Mouse (Mus musculus): ENCODE results near the gene 6430628N08Rik. TPM values are rescaled to one million over a fixed set of nuclear protein-coding genes. Genes with fewer than 3 reads are reported as not detected.

Gene 6430628N08Rik
- polyA plus RNA-seq, 1 experiment: not detected

DNA sequence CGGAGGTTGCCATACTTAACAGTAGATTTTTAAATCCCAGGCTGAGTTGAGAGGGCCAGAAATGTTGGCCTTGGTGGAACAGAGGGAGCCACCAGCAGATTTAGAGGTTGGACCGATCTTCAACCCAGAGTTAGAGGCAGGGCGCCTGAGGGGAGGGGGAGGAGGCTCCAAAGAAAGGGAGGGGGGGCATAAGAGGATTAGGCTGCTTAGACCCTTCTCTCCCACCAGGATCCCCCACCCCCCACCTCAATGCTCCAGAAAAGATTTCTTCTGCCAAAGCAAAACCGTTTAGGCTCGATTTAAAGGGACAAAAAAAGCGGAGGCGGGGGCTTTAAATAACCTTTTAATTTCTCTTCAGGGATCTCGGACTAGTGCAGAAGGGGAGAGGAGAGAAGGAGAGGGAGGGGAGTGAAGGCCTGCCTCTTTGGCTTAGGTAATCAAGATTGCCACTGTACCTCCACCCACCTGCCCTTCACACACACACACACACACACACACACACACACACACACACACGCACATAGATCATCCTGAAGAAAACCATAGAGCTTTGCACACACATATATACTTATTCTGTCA lies 50.9 kb downstream of the 6430628N08Rik start:
- no peaks in the 10 kb centered on the region for H3K36me3 ChIP-seq (ENCODE audit: control insufficient read depth, insufficient read depth)
- H3ac ChIP-seq (ENCODE audit: control insufficient read depth, insufficient read length, low read depth): no peak overlapping the region
- peaks cover 98% of the 10 kb centered on the region for H3K27me3 ChIP-seq (ENCODE audit: control insufficient read depth, insufficient read depth, insufficient read length)
- H3K79me3 ChIP-seq (ENCODE audit: low read depth): no peaks in the 10 kb centered on the region
- H3K79me2 ChIP-seq (ENCODE audit: control insufficient read depth, insufficient read depth): no peaks in the 10 kb centered on the region
- H3K4me3 ChIP-seq (ENCODE audit: insufficient read depth, poor library complexity, severe bottlenecking): no peak overlapping the region
- no peak for TF ChIP-seq MYOD1 (IDR thresholded peaks at IDR 0.05; ENCODE audit: control insufficient read depth, insufficient read length, low read depth)
- TF ChIP-seq MYOG (IDR thresholded peaks at IDR 0.05; ENCODE audit: control insufficient read depth, extremely low read depth, insufficient read length): no peak
- no peak for TF ChIP-seq CEBPB (IDR thresholded peaks at IDR 0.05; ENCODE audit: low read depth)
- TF ChIP-seq FOSL1 (IDR thresholded peaks at IDR 0.05; ENCODE audit: insufficient read depth, low read length, poor library complexity, severe bottlenecking): no peak
- TF ChIP-seq CTCF (IDR thresholded peaks at IDR 0.05; ENCODE audit: control insufficient read depth, insufficient read depth, insufficient read length): no peak
- TF ChIP-seq MAX (IDR thresholded peaks at IDR 0.05): no peak
- no peak for TF ChIP-seq USF1 (IDR thresholded peaks at IDR 0.05; ENCODE audit: low read depth)

DNA sequence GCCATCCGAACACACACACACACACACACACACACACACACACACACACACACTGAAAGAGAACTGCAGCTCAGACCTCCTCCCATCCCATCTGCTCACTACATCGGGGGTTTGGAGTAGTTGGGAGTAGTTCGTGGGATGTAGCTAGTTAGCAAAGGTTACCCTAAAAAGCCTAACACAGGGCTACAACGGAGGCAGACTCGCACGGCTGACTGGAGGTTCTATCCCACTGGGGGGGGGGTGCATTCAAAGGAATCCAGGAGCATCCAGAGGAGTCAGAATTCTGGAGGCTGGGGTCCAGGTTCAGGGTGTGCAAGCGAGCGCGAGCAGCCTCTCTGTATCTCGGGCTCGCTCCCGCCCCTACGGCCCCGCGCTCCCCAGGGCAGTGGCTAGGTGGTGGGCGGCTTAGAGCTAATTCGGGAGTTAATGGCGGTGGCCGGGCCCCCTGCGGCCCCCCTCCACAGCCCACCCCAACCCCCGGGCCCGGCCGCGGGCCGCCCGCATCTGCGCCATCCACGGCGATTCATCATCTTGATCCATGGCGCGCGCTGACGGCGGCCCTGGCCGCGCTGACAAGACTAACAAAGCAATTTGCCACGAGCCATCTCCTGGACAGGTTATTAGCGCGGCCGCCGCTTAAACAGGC lies 53.3 kb downstream of the 6430628N08Rik start:
- Histone ChIP-seq H3ac (ENCODE audit: control insufficient read depth, insufficient read length, low read depth) (no peak overlapping the region), H3K79me2 (ENCODE audit: control insufficient read depth, insufficient read depth) (no peaks in the 10 kb centered on the region), H3K4me3 (ENCODE audit: insufficient read depth, poor library complexity, severe bottlenecking) (no peak overlapping the region), H3K36me3 (ENCODE audit: control insufficient read depth, insufficient read depth) (no peaks in the 10 kb centered on the region), H3K79me3 (ENCODE audit: low read depth) (no peaks in the 10 kb centered on the region), H3K27me3 (ENCODE audit: control insufficient read depth, insufficient read depth, insufficient read length) (peaks cover 84% of the 10 kb centered on the region)
- TF ChIP-seq MYOD1 (IDR thresholded peaks at IDR 0.05; ENCODE audit: control insufficient read depth, insufficient read length, low read depth): no peak
- TF ChIP-seq USF1 (IDR thresholded peaks at IDR 0.05; ENCODE audit: low read depth): no peak
- no peak for TF ChIP-seq FOSL1 (IDR thresholded peaks at IDR 0.05; ENCODE audit: insufficient read depth, low read length, poor library complexity, severe bottlenecking)
- TF ChIP-seq MYOG (IDR thresholded peaks at IDR 0.05; ENCODE audit: control insufficient read depth, extremely low read depth, insufficient read length): no peak
- TF ChIP-seq MAX (IDR thresholded peaks at IDR 0.05): no peak
- TF ChIP-seq CEBPB (IDR thresholded peaks at IDR 0.05; ENCODE audit: low read depth): no peak
- no peak for TF ChIP-seq CTCF (IDR thresholded peaks at IDR 0.05; ENCODE audit: control insufficient read depth, insufficient read depth, insufficient read length)

Other genes starting within 250 kb of the 6430628N08Rik start
- not detected for gene Cyp4b1, start 242.9 kb upstream of the 6430628N08Rik start, polyA plus RNA-seq (2012; fragmentation: generic; extraction: Trizol)
- gene Efcab14, start 152.9 kb upstream of the 6430628N08Rik start, polyA plus RNA-seq (2012; fragmentation: generic; extraction: Trizol): 12.6 TPM
- not detected for gene Tex38, start 109.6 kb upstream of the 6430628N08Rik start, polyA plus RNA-seq (2012; fragmentation: generic; extraction: Trizol)
- 15.7 TPM for gene Atpaf1, start 105.9 kb upstream of the 6430628N08Rik start, polyA plus RNA-seq (2012; fragmentation: generic; extraction: Trizol)
- 3.5 TPM for gene Mob3c, start 62.6 kb upstream of the 6430628N08Rik start, polyA plus RNA-seq (2012; fragmentation: generic; extraction: Trizol)
- 15.3 TPM for gene Mknk1, start 51.5 kb upstream of the 6430628N08Rik start, polyA plus RNA-seq (2012; fragmentation: generic; extraction: Trizol)
- gene Kncn, start 6.3 kb upstream of the 6430628N08Rik start, polyA plus RNA-seq (2012; fragmentation: generic; extraction: Trizol): not detected
- gene Dmbx1, start 49.3 kb downstream of the 6430628N08Rik start, polyA plus RNA-seq (2012; fragmentation: generic; extraction: Trizol): 0.02 TPM
- 0.06 TPM for gene Faah, start 127.3 kb downstream of the 6430628N08Rik start, polyA plus RNA-seq (2012; fragmentation: generic; extraction: Trizol)
- 12.0 TPM for gene Nsun4, start 163.2 kb downstream of the 6430628N08Rik start, polyA plus RNA-seq (2012; fragmentation: generic; extraction: Trizol)
- gene Uqcrh, start 184.4 kb downstream of the 6430628N08Rik start, polyA plus RNA-seq (2012; fragmentation: generic; extraction: Trizol): 769 TPM
- 42.6 TPM for gene Lrrc41, start 184.6 kb downstream of the 6430628N08Rik start, polyA plus RNA-seq (2012; fragmentation: generic; extraction: Trizol)
- gene Rad54l, start 233.0 kb downstream of the 6430628N08Rik start, polyA plus RNA-seq (2012; fragmentation: generic; extraction: Trizol): 11.5 TPM
- 60.4 TPM for gene Pomgnt1, start 233.2 kb downstream of the 6430628N08Rik start, polyA plus RNA-seq (2012; fragmentation: generic; extraction: Trizol)

Measured in C2C12 (cell line).